Mouse (Mus musculus): ENCODE data around the gene Foxa1. TPM values are rescaled to one million over a fixed set of nuclear protein-coding genes. Genes with fewer than 3 reads are reported as not detected.
A peak's percentile ranks its signal among the peaks of the same experiment; 100 is the strongest.

Foxa1 gene
- polyA plus RNA-seq, 1 experiment from 2014 or later, result 3.3 TPM

DNA sequence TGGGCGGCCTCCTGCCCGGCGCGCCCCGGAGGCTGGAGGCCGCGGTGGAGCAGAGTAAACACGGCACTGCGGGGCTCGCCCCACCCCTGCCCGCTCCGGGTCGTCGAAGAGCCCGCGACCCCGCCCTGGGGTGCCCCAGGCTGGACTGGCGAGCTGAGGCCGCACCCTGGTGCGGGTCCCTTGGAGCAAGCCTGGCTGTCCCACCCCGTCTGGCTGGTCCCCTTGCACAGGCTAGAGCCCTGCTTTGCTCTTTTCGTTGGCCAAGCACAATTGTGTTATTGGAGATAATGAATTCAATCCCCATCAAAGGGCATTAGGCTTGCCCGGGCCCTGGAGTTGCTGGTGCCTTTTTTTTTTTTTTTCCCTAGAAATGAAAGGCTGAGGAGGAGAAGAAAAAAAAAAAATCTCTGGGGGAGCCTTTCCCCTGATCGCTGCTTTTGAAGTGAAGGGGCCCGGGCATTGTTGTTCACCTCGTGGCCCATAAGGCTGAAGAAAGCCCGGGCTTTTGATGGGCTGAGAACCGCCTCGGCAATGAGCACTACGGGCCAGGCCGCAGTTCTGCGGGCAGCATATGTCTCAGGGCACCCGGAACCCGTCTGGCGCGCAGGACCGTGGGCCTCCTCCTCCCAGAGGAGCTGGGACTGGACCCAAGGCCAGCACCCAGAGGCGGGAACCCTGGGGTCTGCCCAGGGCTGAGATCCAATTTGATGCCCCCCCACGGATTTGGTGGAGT, 11.7 kb downstream of the Foxa1 start:
- Histone ChIP-seq H3K4me2 (ENCODE audit: low read depth, low read length) (peak overlapping the region; percentile 60), H3K27ac (ENCODE audit: low read length) (peak overlapping the region; percentile 92), H3K4me3 (ENCODE audit: low read length) (peak overlapping the region; percentile 36), H3K9me3 (ENCODE audit: control insufficient read depth, low read length) (no peaks in the 10 kb centered on the region), H3K4me1 (ENCODE audit: control insufficient read depth, insufficient read depth, low read length) (0 out of 2 replicates have a peak, but pooled peaks cover 2% of the 10 kb centered on the region), H3K27me3 (replicated peaks; ENCODE audit: control insufficient read depth, insufficient read depth, low read length) (peaks cover 26% of the 10 kb centered on the region), H3K9ac (ENCODE audit: low read depth, low read length) (peak overlapping the region; percentile 67), H3K36me3 (ENCODE audit: control insufficient read depth, insufficient read depth, low read length) (no peaks in the 10 kb centered on the region)
- WGBS, result 1% methylated on average over 33 of the region's 39 CpGs
- peak; percentile 77 for ATAC-seq

DNA sequence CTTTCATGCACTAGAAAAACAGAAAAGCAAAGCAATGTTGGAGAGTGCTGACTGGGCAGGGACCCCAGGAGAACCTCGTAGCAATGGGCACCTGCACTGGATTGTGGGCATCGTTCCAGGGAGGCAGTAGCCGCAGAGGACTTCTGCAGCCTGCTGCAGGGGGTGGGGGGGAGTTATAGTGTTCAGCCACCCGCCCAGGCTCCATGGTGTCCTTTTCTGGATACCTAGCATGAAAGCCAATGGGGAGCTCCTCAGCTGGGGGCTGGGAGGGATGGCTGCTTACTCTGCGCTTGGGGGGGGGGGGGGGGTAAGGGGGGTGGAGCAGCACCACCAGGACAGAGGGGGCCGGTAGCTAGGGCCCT, 12.2 kb downstream of the Foxa1 start:
- Histone ChIP-seq H3K36me3 (ENCODE audit: control insufficient read depth, insufficient read depth, low read length) (no peaks in the 10 kb centered on the region), H3K9ac (ENCODE audit: low read depth, low read length) (peak overlapping the region; percentile 67; the same call in 1 of the 2 replicates), H3K4me3 (ENCODE audit: low read length) (peak overlapping the region; percentile 36), H3K4me1 (ENCODE audit: control insufficient read depth, insufficient read depth, low read length) (0 out of 2 replicates have a peak, but pooled peaks cover 2% of the 10 kb centered on the region), H3K4me2 (ENCODE audit: low read depth, low read length) (peak overlapping the region; percentile 60), H3K27me3 (replicated peaks; ENCODE audit: control insufficient read depth, insufficient read depth, low read length) (peaks cover 26% of the 10 kb centered on the region), H3K27ac (ENCODE audit: low read length) (peak overlapping the region; percentile 92), H3K9me3 (ENCODE audit: control insufficient read depth, low read length) (no peaks in the 10 kb centered on the region)
- 0% methylated on average over 4 of the region's 6 CpGs for WGBS
- peak; percentile 33; the same call in 1 of the 2 replicates for ATAC-seq

DNA sequence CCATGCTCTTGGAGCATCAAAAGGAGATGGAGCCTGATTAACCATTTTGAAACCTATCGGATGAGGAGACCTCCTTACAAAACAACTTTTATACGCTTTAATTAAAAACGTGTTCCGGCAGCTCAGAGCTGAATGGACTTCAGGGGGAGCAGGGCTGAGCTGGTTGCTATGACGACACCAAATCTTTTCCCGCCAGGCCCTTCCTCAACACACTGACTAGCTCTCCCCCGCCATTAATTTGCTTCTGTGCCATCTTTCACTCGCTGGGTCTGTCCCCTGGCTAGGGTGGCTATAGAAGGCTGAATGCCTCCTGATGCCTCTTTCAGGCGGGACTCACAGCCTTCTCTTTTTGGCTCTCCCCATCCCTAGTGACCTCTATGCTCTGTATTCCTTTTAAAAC, 16.2 kb downstream of the Foxa1 start:
- Histone ChIP-seq H3K36me3 (ENCODE audit: control insufficient read depth, insufficient read depth, low read length) (no peaks in the 10 kb centered on the region), H3K27ac (ENCODE audit: low read length) (no peak overlapping the region), H3K27me3 (replicated peaks; ENCODE audit: control insufficient read depth, insufficient read depth, low read length) (peaks cover 11% of the 10 kb centered on the region), H3K4me2 (ENCODE audit: low read depth, low read length) (no peak overlapping the region), H3K9me3 (ENCODE audit: control insufficient read depth, low read length) (no peaks in the 10 kb centered on the region), H3K9ac (ENCODE audit: low read depth, low read length) (no peak overlapping the region), H3K4me1 (ENCODE audit: control insufficient read depth, insufficient read depth, low read length) (no peaks in the 10 kb centered on the region), H3K4me3 (ENCODE audit: low read length) (no peak overlapping the region)
- ATAC-seq, result no peak
- 36% methylated on average over 9 of the region's 9 CpGs for whole genome bisulfite sequencing

DNA sequence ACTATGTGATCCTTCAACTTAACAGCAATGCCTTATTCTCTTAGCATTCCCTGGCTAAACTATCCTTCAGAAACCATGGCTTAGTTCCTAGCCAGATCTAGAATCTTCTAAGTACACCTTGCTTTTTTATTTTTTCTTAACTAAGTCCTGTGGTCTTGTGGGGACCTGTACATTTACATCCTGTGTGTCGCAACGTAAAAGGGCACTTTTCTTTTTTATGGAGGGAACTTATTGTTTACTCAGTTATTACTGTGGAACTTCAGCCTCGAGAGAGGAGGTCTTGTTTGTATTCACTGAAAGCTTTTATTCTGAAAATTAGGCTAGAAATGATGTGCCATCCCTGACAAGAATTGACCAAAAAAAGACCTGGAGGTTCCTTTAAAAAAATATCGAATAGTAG, 18.4 kb downstream of the Foxa1 start:
- peak; percentile 59; the same call in 1 of the 2 replicates for ATAC-seq
- H3K36me3 ChIP-seq (ENCODE audit: control insufficient read depth, insufficient read depth, low read length), result no peaks in the 10 kb centered on the region
- no peaks in the 10 kb centered on the region for H3K9me3 ChIP-seq (ENCODE audit: control insufficient read depth, low read length)
- H3K4me2 ChIP-seq (ENCODE audit: low read depth, low read length), result no peak overlapping the region
- peaks cover 2% of the 10 kb centered on the region; the same call in 1 of the 2 replicates for H3K27me3 ChIP-seq (replicated peaks; ENCODE audit: control insufficient read depth, insufficient read depth, low read length)
- no peak overlapping the region for H3K4me3 ChIP-seq (ENCODE audit: low read length)
- no peak overlapping the region for H3K9ac ChIP-seq (ENCODE audit: low read depth, low read length)
- no peak overlapping the region for H3K27ac ChIP-seq (ENCODE audit: low read length)
- H3K4me1 ChIP-seq (ENCODE audit: control insufficient read depth, insufficient read depth, low read length), result no peaks in the 10 kb centered on the region
- 49% methylated on average over 4 of the region's 4 CpGs for whole genome bisulfite sequencing

DNA sequence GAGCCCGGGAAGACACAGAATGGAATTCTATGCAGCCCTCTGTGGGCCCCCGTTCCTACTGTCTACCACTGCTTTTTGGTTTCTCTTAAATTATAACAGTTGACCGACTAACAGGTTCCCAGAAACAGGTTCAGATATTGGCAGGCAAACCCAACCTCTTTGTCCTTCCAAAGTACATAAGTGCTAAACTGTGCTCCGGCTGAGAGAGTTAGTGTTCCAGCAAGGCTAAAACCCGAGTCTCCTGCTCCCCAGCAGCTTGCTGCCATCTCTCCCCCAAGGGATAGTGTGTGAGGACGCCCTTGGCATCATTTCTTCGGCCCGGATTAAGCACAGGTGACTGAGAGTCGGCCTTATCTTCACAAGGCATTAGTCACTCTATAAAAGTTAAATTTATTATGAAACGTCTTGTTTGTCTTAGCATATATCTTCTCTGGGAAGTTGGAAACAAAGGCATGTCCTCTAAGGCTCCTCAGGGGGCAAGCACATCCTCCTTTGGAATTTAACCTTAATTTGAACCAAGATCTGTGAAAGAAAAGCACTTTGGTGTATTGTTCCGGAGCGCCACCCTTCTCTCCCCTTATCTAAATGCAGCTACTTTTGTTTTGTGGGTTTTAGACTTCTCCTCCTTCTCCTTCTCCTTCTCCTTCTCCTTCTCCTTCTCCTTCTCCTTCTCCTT, 30.9 kb downstream of the Foxa1 start:
- H3K9ac ChIP-seq (ENCODE audit: low read depth, low read length), result no peak overlapping the region
- no peak overlapping the region for H3K4me3 ChIP-seq (ENCODE audit: low read length)
- H3K4me2 ChIP-seq (ENCODE audit: low read depth, low read length), result peak overlapping the region; percentile 27; the same call in 1 of the 2 replicates
- no peaks in the 10 kb centered on the region for H3K36me3 ChIP-seq (ENCODE audit: control insufficient read depth, insufficient read depth, low read length)
- whole genome bisulfite sequencing, result 40% methylated on average over 12 of the region's 12 CpGs
- H3K27ac ChIP-seq (ENCODE audit: low read length), result no peak overlapping the region
- no peaks in the 10 kb centered on the region for H3K27me3 ChIP-seq (replicated peaks; ENCODE audit: control insufficient read depth, insufficient read depth, low read length)
- ATAC-seq, result no peak
- H3K9me3 ChIP-seq (ENCODE audit: control insufficient read depth, low read length), result no peaks in the 10 kb centered on the region
- no peaks in the 10 kb centered on the region for H3K4me1 ChIP-seq (ENCODE audit: control insufficient read depth, insufficient read depth, low read length)

DNA sequence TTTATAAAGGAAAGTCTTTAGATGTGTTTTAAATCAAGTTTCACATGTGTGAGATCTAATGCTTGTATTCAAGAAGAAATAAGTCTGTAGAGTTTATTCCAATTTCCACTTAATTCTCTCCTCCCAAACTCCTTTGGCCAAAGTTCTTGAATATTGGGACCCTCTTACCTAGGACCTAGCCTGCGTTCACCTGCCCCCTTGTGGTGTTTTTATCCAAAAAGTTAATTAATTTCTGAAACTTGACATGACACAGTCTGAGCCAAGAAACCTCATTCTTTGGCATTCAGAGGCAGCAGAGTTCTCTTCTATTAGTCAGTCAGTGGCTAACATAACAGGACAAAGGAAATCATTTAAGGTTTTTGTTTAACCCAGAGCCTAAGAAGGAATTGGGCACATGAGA, 32.2 kb downstream of the Foxa1 start:
- no peak overlapping the region for H3K4me2 ChIP-seq (ENCODE audit: low read depth, low read length)
- no peaks in the 10 kb centered on the region for H3K27me3 ChIP-seq (replicated peaks; ENCODE audit: control insufficient read depth, insufficient read depth, low read length)
- ATAC-seq, result no peak
- no peak overlapping the region for H3K9ac ChIP-seq (ENCODE audit: low read depth, low read length)
- no peaks in the 10 kb centered on the region for H3K4me1 ChIP-seq (ENCODE audit: control insufficient read depth, insufficient read depth, low read length)
- H3K36me3 ChIP-seq (ENCODE audit: control insufficient read depth, insufficient read depth, low read length), result no peaks in the 10 kb centered on the region
- no peak overlapping the region for H3K27ac ChIP-seq (ENCODE audit: low read length)
- no peak overlapping the region for H3K4me3 ChIP-seq (ENCODE audit: low read length)
- H3K9me3 ChIP-seq (ENCODE audit: control insufficient read depth, low read length), result no peaks in the 10 kb centered on the region
- WGBS, result 73% methylated on average over 1 of the region's 1 CpGs

DNA sequence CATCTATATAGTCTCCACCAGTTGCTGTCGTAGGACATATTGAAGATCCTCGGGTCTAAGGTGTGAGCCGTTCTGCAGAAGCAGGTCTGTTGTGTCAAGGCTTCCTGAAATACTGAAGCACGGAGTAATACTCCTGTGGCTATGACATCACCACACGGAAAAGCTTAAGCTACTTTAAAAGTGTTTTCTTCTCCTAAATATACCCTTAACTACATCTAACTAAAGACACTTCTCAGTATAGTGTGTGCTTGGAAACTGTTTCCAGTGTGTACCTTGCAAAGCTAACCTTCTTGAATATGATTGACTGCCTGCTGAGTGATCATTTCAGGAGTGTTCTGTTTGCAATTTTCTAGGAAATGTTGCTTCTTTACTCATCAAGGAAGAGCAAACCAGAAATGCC, 35.2 kb downstream of the Foxa1 start:
- ATAC-seq, result no peak
- H3K4me1 ChIP-seq (ENCODE audit: control insufficient read depth, insufficient read depth, low read length), result no peaks in the 10 kb centered on the region
- H3K4me3 ChIP-seq (ENCODE audit: low read length), result no peak overlapping the region
- H3K36me3 ChIP-seq (ENCODE audit: control insufficient read depth, insufficient read depth, low read length), result no peaks in the 10 kb centered on the region
- no peak overlapping the region for H3K9ac ChIP-seq (ENCODE audit: low read depth, low read length)
- WGBS, result 85% methylated on average over 5 of the region's 5 CpGs
- no peaks in the 10 kb centered on the region for H3K9me3 ChIP-seq (ENCODE audit: control insufficient read depth, low read length)
- no peak overlapping the region for H3K27ac ChIP-seq (ENCODE audit: low read length)
- H3K4me2 ChIP-seq (ENCODE audit: low read depth, low read length), result no peak overlapping the region
- no peaks in the 10 kb centered on the region for H3K27me3 ChIP-seq (replicated peaks; ENCODE audit: control insufficient read depth, insufficient read depth, low read length)

DNA sequence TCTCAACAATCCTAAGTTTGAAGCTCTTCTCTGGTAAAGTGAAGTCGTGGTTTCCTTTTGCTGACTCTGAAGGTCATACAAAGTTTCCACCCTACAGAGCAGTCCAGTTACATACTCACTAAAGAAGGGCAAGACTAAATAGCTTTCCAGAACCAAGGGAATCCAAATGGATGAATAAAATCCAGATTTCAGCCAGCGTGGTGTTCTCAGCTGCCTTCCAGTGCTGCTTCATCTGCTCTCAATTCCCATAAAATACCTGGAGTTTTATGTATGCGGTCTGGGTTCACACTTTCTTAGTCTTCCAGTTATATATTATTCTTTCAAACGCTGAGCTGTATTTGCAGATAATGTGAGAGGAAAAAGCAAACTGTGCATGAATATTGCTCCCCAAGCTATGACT, 35.6 kb downstream of the Foxa1 start:
- no peak overlapping the region for H3K4me3 ChIP-seq (ENCODE audit: low read length)
- 82% methylated on average over 4 of the region's 4 CpGs for WGBS
- H3K27me3 ChIP-seq (replicated peaks; ENCODE audit: control insufficient read depth, insufficient read depth, low read length), result no peaks in the 10 kb centered on the region
- no peaks in the 10 kb centered on the region for H3K4me1 ChIP-seq (ENCODE audit: control insufficient read depth, insufficient read depth, low read length)
- no peaks in the 10 kb centered on the region for H3K9me3 ChIP-seq (ENCODE audit: control insufficient read depth, low read length)
- no peaks in the 10 kb centered on the region for H3K36me3 ChIP-seq (ENCODE audit: control insufficient read depth, insufficient read depth, low read length)
- no peak overlapping the region for H3K9ac ChIP-seq (ENCODE audit: low read depth, low read length)
- H3K27ac ChIP-seq (ENCODE audit: low read length), result no peak overlapping the region
- no peak overlapping the region for H3K4me2 ChIP-seq (ENCODE audit: low read depth, low read length)
- no peak for ATAC-seq

DNA sequence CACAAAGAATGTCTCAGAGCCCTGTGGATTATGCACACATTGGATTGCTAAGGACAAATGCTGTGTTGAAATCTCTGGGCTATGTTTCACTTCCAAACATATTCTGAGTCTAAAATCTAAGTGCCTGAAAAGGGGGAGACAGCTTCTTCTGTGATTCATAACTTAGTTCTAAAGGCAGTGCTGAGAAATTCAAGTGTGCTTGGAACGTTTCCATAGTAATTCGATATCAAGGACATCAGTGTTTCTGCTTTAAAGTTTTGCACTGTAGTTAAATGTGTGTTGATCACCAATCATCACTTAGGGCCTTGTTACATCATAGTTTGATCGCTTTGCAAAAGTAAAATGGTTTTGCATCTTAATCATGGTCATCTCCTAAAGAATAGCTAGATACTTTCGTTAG, 37.0 kb downstream of the Foxa1 start:
- H3K4me1 ChIP-seq (ENCODE audit: control insufficient read depth, insufficient read depth, low read length), result no peaks in the 10 kb centered on the region
- WGBS, result 61% methylated on average over 4 of the region's 4 CpGs
- H3K27ac ChIP-seq (ENCODE audit: low read length), result no peak overlapping the region
- ATAC-seq, result no peak
- no peak overlapping the region for H3K9ac ChIP-seq (ENCODE audit: low read depth, low read length)
- H3K36me3 ChIP-seq (ENCODE audit: control insufficient read depth, insufficient read depth, low read length), result no peaks in the 10 kb centered on the region
- no peak overlapping the region for H3K4me2 ChIP-seq (ENCODE audit: low read depth, low read length)
- no peaks in the 10 kb centered on the region for H3K9me3 ChIP-seq (ENCODE audit: control insufficient read depth, low read length)
- H3K4me3 ChIP-seq (ENCODE audit: low read length), result no peak overlapping the region
- no peaks in the 10 kb centered on the region for H3K27me3 ChIP-seq (replicated peaks; ENCODE audit: control insufficient read depth, insufficient read depth, low read length)

All from intestine, embryonic 16.5 days (tissue).